Mouse (Mus musculus): Measurements from ENCODE around the gene Itm2b.

GRCm38 (mm10) chr14:73416511-73416910, 31.4 kb upstream of the Itm2b start:
- TF ChIP-seq CTCF (IDR thresholded peaks at IDR 0.05; ENCODE audit: control insufficient read depth, insufficient read depth, low read length) = no peak
- no peak for TF ChIP-seq POLR2A (IDR thresholded peaks at IDR 0.05; ENCODE audit: borderline replicate concordance, control insufficient read depth, low read depth, low read length)

All from bone marrow, adult 2 months (tissue).